Mouse (Mus musculus): ENCODE results near the gene Cnnm2. TPM values are rescaled to one million over a fixed set of nuclear protein-coding genes. Genes with fewer than 3 reads are reported as not detected.

Cnnm2 gene
- total RNA-seq, 1 experiment = 43.2 TPM

- Histone ChIP-seq H3K36me3 (ENCODE audit: control insufficient read depth, insufficient read depth, low read length, poor library complexity, severe bottlenecking) (peaks cover 32% of the 10 kb centered on the region), H3K9ac (ENCODE audit: insufficient read depth, low read depth, low read length, poor library complexity, severe bottlenecking) (no peak overlapping the region), H3K4me1 (ENCODE audit: control insufficient read depth in 2 of 2, insufficient read depth in 2 of 2, low read length in 2 of 2, poor library complexity in 1 of 2) (no peaks in the 10 kb centered on the region), H3K27ac (ENCODE audit: insufficient read depth, low read depth, low read length, poor library complexity, severe bottlenecking) (no peak overlapping the region), H3K4me3 (ENCODE audit: insufficient read depth in 1 of 2, low read depth in 1 of 2, low read length in 2 of 2, poor library complexity in 1 of 2, severe bottlenecking in 1 of 2) (no peak overlapping the region), H3K9me3 (ENCODE audit: control insufficient read depth, insufficient read depth, low read depth, low read length) (no peaks in the 10 kb centered on the region)
- TF ChIP-seq HCFC1 (IDR thresholded peaks at IDR 0.05; ENCODE audit: borderline replicate concordance, insufficient read depth, low read length) (no peak), MAFK (IDR thresholded peaks at IDR 0.05; ENCODE audit: insufficient read depth, low read depth, low read length) (no peak), ZNF384 (IDR thresholded peaks at IDR 0.05; ENCODE audit: low read depth, low read length) (no peak), ZC3H11A (IDR thresholded peaks at IDR 0.05; ENCODE audit: borderline replicate concordance, low read depth, low read length) (no peak), CHD2 (IDR thresholded peaks at IDR 0.05; ENCODE audit: low read depth, low read length) (no peak)
- DNase-seq (ENCODE audit: low read depth, low spot score) = no peak
- in situ Hi-C loops (cut with MboI; ENCODE audit: low sequenced_read_pairs in 2 of 2, unreplicated experiment in 2 of 2) = no loop called here
Measured at GRCm38 (mm10) chr19:46892856-46893255, 131.5 kb downstream of the Cnnm2 start.

GRCm38 (mm10) chr19:46893484-46893883, 132.1 kb downstream of the Cnnm2 start:
- H3K9me3 ChIP-seq (ENCODE audit: control insufficient read depth, insufficient read depth, low read depth, low read length) = no peaks in the 10 kb centered on the region
- in situ Hi-C loops (cut with MboI; ENCODE audit: low sequenced_read_pairs in 2 of 2, unreplicated experiment in 2 of 2) = no loop called here
- peaks cover 31% of the 10 kb centered on the region for H3K36me3 ChIP-seq (ENCODE audit: control insufficient read depth, insufficient read depth, low read length, poor library complexity, severe bottlenecking)
- no peak overlapping the region for H3K4me3 ChIP-seq (ENCODE audit: insufficient read depth in 1 of 2, low read depth in 1 of 2, low read length in 2 of 2, poor library complexity in 1 of 2, severe bottlenecking in 1 of 2)
- no peak overlapping the region for H3K9ac ChIP-seq (ENCODE audit: insufficient read depth, low read depth, low read length, poor library complexity, severe bottlenecking)
- no peak overlapping the region for H3K27ac ChIP-seq (ENCODE audit: insufficient read depth, low read depth, low read length, poor library complexity, severe bottlenecking)
- no peaks in the 10 kb centered on the region for H3K4me1 ChIP-seq (ENCODE audit: control insufficient read depth in 2 of 2, insufficient read depth in 2 of 2, low read length in 2 of 2, poor library complexity in 1 of 2)
- DNase-seq (ENCODE audit: low read depth, low spot score) = no peak
- TF ChIP-seq ZC3H11A (IDR thresholded peaks at IDR 0.05; ENCODE audit: borderline replicate concordance, low read depth, low read length) (no peak), ZNF384 (IDR thresholded peaks at IDR 0.05; ENCODE audit: low read depth, low read length) (no peak), MAFK (IDR thresholded peaks at IDR 0.05; ENCODE audit: insufficient read depth, low read depth, low read length) (no peak), HCFC1 (IDR thresholded peaks at IDR 0.05; ENCODE audit: borderline replicate concordance, insufficient read depth, low read length) (no peak), CHD2 (IDR thresholded peaks at IDR 0.05; ENCODE audit: low read depth, low read length) (no peak)

- Histone ChIP-seq H3K4me1 (ENCODE audit: control insufficient read depth in 2 of 2, insufficient read depth in 2 of 2, low read length in 2 of 2, poor library complexity in 1 of 2) (no peaks in the 10 kb centered on the region), H3K27ac (ENCODE audit: insufficient read depth, low read depth, low read length, poor library complexity, severe bottlenecking) (no peak overlapping the region), H3K9ac (ENCODE audit: insufficient read depth, low read depth, low read length, poor library complexity, severe bottlenecking) (no peak overlapping the region), H3K4me3 (ENCODE audit: insufficient read depth in 1 of 2, low read depth in 1 of 2, low read length in 2 of 2, poor library complexity in 1 of 2, severe bottlenecking in 1 of 2) (no peak overlapping the region), H3K36me3 (ENCODE audit: control insufficient read depth, insufficient read depth, low read length, poor library complexity, severe bottlenecking) (peaks cover 12% of the 10 kb centered on the region), H3K9me3 (ENCODE audit: control insufficient read depth, insufficient read depth, low read depth, low read length) (no peaks in the 10 kb centered on the region)
- DNase-seq (ENCODE audit: low read depth, low spot score) = no peak
- TF ChIP-seq ZNF384 (IDR thresholded peaks at IDR 0.05; ENCODE audit: low read depth, low read length) = no peak
- no peak for TF ChIP-seq MAFK (IDR thresholded peaks at IDR 0.05; ENCODE audit: insufficient read depth, low read depth, low read length)
- TF ChIP-seq CHD2 (IDR thresholded peaks at IDR 0.05; ENCODE audit: low read depth, low read length) = no peak
- in situ Hi-C loops (cut with MboI; ENCODE audit: low sequenced_read_pairs in 2 of 2, unreplicated experiment in 2 of 2) = no loop called here
Measured at GRCm38 (mm10) chr19:46897135-46897534, 135.7 kb downstream of the Cnnm2 start.

GRCm38 (mm10) chr19:46898222-46898621, 136.8 kb downstream of the Cnnm2 start:
- Histone ChIP-seq H3K9ac (ENCODE audit: insufficient read depth, low read depth, low read length, poor library complexity, severe bottlenecking) (no peak overlapping the region), H3K4me3 (ENCODE audit: insufficient read depth in 1 of 2, low read depth in 1 of 2, low read length in 2 of 2, poor library complexity in 1 of 2, severe bottlenecking in 1 of 2) (no peak overlapping the region), H3K27ac (ENCODE audit: insufficient read depth, low read depth, low read length, poor library complexity, severe bottlenecking) (no peak overlapping the region), H3K4me1 (ENCODE audit: control insufficient read depth in 2 of 2, insufficient read depth in 2 of 2, low read length in 2 of 2, poor library complexity in 1 of 2) (no peaks in the 10 kb centered on the region), H3K36me3 (ENCODE audit: control insufficient read depth, insufficient read depth, low read length, poor library complexity, severe bottlenecking) (peaks cover 10% of the 10 kb centered on the region), H3K9me3 (ENCODE audit: control insufficient read depth, insufficient read depth, low read depth, low read length) (no peaks in the 10 kb centered on the region)
- DNase-seq (ENCODE audit: low read depth, low spot score) = no peak
- no peak for TF ChIP-seq CHD2 (IDR thresholded peaks at IDR 0.05; ENCODE audit: low read depth, low read length)
- no peak for TF ChIP-seq MAFK (IDR thresholded peaks at IDR 0.05; ENCODE audit: insufficient read depth, low read depth, low read length)
- TF ChIP-seq ZC3H11A (IDR thresholded peaks at IDR 0.05; ENCODE audit: borderline replicate concordance, low read depth, low read length) = no peak
- TF ChIP-seq HCFC1 (IDR thresholded peaks at IDR 0.05; ENCODE audit: borderline replicate concordance, insufficient read depth, low read length) = no peak
- TF ChIP-seq ZNF384 (IDR thresholded peaks at IDR 0.05; ENCODE audit: low read depth, low read length) = no peak
- in situ Hi-C loops (cut with MboI; ENCODE audit: low sequenced_read_pairs in 2 of 2, unreplicated experiment in 2 of 2) = no loop called here

- Histone ChIP-seq H3K27ac (ENCODE audit: insufficient read depth, low read depth, low read length, poor library complexity, severe bottlenecking) (no peak overlapping the region), H3K4me1 (ENCODE audit: control insufficient read depth in 2 of 2, insufficient read depth in 2 of 2, low read length in 2 of 2, poor library complexity in 1 of 2) (no peaks in the 10 kb centered on the region), H3K4me3 (ENCODE audit: insufficient read depth in 1 of 2, low read depth in 1 of 2, low read length in 2 of 2, poor library complexity in 1 of 2, severe bottlenecking in 1 of 2) (no peak overlapping the region), H3K36me3 (ENCODE audit: control insufficient read depth, insufficient read depth, low read length, poor library complexity, severe bottlenecking) (peaks cover 10% of the 10 kb centered on the region), H3K9me3 (ENCODE audit: control insufficient read depth, insufficient read depth, low read depth, low read length) (no peaks in the 10 kb centered on the region), H3K9ac (ENCODE audit: insufficient read depth, low read depth, low read length, poor library complexity, severe bottlenecking) (no peak overlapping the region)
- TF ChIP-seq ZNF384 (IDR thresholded peaks at IDR 0.05; ENCODE audit: low read depth, low read length) = no peak
- no peak for TF ChIP-seq ZC3H11A (IDR thresholded peaks at IDR 0.05; ENCODE audit: borderline replicate concordance, low read depth, low read length)
- no peak for TF ChIP-seq MAFK (IDR thresholded peaks at IDR 0.05; ENCODE audit: insufficient read depth, low read depth, low read length)
- TF ChIP-seq CHD2 (IDR thresholded peaks at IDR 0.05; ENCODE audit: low read depth, low read length) = no peak
- TF ChIP-seq HCFC1 (IDR thresholded peaks at IDR 0.05; ENCODE audit: borderline replicate concordance, insufficient read depth, low read length) = no peak
- in situ Hi-C loops (cut with MboI; ENCODE audit: low sequenced_read_pairs in 2 of 2, unreplicated experiment in 2 of 2) = no loop called here
- no peak for DNase-seq (ENCODE audit: low read depth, low spot score)
Measured at GRCm38 (mm10) chr19:46899306-46899705, 137.9 kb downstream of the Cnnm2 start.

Measured in ES-E14 (cell line).